In genomic region chr7:139151116-139151515, GRCm38 (mm10) we compare ENCODE assay signal across 7 mouse cellular contexts.
DNase-seq lines count a peak whose midpoint lies in the region; ATAC-seq lines count a peak whose summit lies in the region.

No protein-coding gene starts in this region.

- H3K4me2 ChIP-seq in forebrain, embryonic 16.5 days (ENCODE audit: low read length) = peak overlapping the region; percentile 37
- no peak overlapping the region for H3K4me2 ChIP-seq in stomach, embryonic 14.5 days (replicated peaks; ENCODE audit: low read depth, low read length)

- H3K36me3 ChIP-seq in forebrain, embryonic 16.5 days (ENCODE audit: control insufficient read depth, insufficient read depth) = no peaks in the 10 kb centered on the region
- H3K36me3 ChIP-seq in stomach, embryonic 14.5 days (ENCODE audit: control insufficient read depth, insufficient read depth, low read length) = no peaks in the 10 kb centered on the region

- peak; percentile 86 for DNase-seq in CD4-positive helper T cell, adult 2 months (ENCODE audit: low read depth, low spot score)
- peak; percentile 9 for DNase-seq in ES-CJ7 (ENCODE audit: low read depth, low spot score)
- peak; percentile 57 for DNase-seq in kidney, adult 9 months
- DNase-seq in gastrocnemius, postnatal 36 days = no peak

- no peak overlapping the region for H3K4me3 ChIP-seq in forebrain, embryonic 16.5 days (replicated peaks; ENCODE audit: low read length)
- no peak overlapping the region for H3K4me3 ChIP-seq in stomach, embryonic 14.5 days (ENCODE audit: low read depth, low read length)

- WGBS in forebrain, embryonic 16.5 days = 30% methylated on average over 10 of the region's 10 CpGs
- 24% methylated on average over 10 of the region's 10 CpGs for WGBS in stomach, embryonic 14.5 days

- intact Hi-C loops in gastrocnemius, postnatal 36 days (cut with DNase I) = no loop called here

- H3K9ac ChIP-seq in forebrain, embryonic 16.5 days (replicated peaks; ENCODE audit: low read depth, low read length) = peak overlapping the region; percentile 19; the same call in 1 of the 2 replicates
- no peak overlapping the region for H3K9ac ChIP-seq in stomach, embryonic 14.5 days (replicated peaks; ENCODE audit: low read depth, low read length)

- ATAC-seq in forebrain, embryonic 16.5 days = peak; percentile 97
- ATAC-seq in megakaryocyte-erythroid progenitor cell, adult 5-6 weeks (replicated peaks; ENCODE audit: low FRiP score, low TSS enrichment, poor library complexity, severe bottlenecking) = 0 out of 2 replicates have a peak, but pooled peaks have one; percentile 22
- peak; percentile 75; the same call in 1 of the 2 replicates for ATAC-seq in stomach, embryonic 14.5 days (ENCODE audit: insufficient number of reproducible peaks, insufficient read depth, low FRiP score, low read depth)

- no peaks in the 10 kb centered on the region for H3K9me3 ChIP-seq in forebrain, embryonic 16.5 days (ENCODE audit: control insufficient read depth, low read length)
- H3K9me3 ChIP-seq in stomach, embryonic 14.5 days (ENCODE audit: control insufficient read depth, low read depth, low read length) = no peaks in the 10 kb centered on the region

- H3K27ac ChIP-seq in forebrain, embryonic 16.5 days (ENCODE audit: low read length) = no peak overlapping the region
- H3K27ac ChIP-seq in stomach, embryonic 14.5 days (ENCODE audit: low read length) = no peak overlapping the region

- no peaks in the 10 kb centered on the region for H3K27me3 ChIP-seq in forebrain, embryonic 16.5 days (replicated peaks; ENCODE audit: control insufficient read depth, insufficient read depth, low read length)
- H3K27me3 ChIP-seq in stomach, embryonic 14.5 days (ENCODE audit: control insufficient read depth, insufficient read depth, low read length) = no peaks in the 10 kb centered on the region

- peaks cover 9% of the 10 kb centered on the region for H3K4me1 ChIP-seq in forebrain, embryonic 16.5 days (replicated peaks; ENCODE audit: control insufficient read depth, insufficient read depth, low read length)
- H3K4me1 ChIP-seq in stomach, embryonic 14.5 days (ENCODE audit: control insufficient read depth, insufficient read depth, low read length) = 0 out of 2 replicates have a peak, but pooled peaks cover 6% of the 10 kb centered on the region

Comparison
In these comparisons a context has a peak if more than half of its experiments do, and no peak if none do; other contexts are left out.
1. DNase-seq: peak in CD4-positive helper T cell, adult 2 months (single experiment), ES-CJ7 (single experiment) and kidney, adult 9 months (single experiment); none in gastrocnemius, postnatal 36 days (0 of 2).
2. ATAC-seq: peak in every context shown above with its lines; median percentile 97 in forebrain, embryonic 16.5 days; 75 in stomach, embryonic 14.5 days; 22 in megakaryocyte-erythroid progenitor cell, adult 5-6 weeks.